Mouse (Mus musculus): ENCODE results near the gene Rpl6. TPM values are rescaled to one million over a fixed set of nuclear protein-coding genes. Genes with fewer than 3 reads are reported as not detected.

Rpl6 gene
- 373 and 397 TPM in 2 replicates for polyA plus RNA-seq (2015; fragmentation: Nextera tagmentation; extraction: Ambion mirVana)

- no peaks in the 10 kb centered on the region for H3K9me3 ChIP-seq (ENCODE audit: low read length)
- peaks cover 21% of the 10 kb centered on the region for H3K36me3 ChIP-seq (ENCODE audit: insufficient read depth, low read length)
- H3K27ac ChIP-seq (ENCODE audit: low read length) = peak within 1 kb of the TSS; percentile 81
- H3K27me3 ChIP-seq (replicated peaks; ENCODE audit: insufficient read depth, low read length) = no peaks in the 10 kb centered on the region
- H3K9ac ChIP-seq (replicated peaks; ENCODE audit: low read depth) = peak within 1 kb of the TSS; percentile 99
- 2% methylated on average over 52 of the region's 52 CpGs for WGBS
- DNase-seq (ENCODE audit: low spot score) (peak; percentile 96), ATAC-seq (peak; percentile 97)
- peak within 1 kb of the TSS; percentile 80 for H3K4me2 ChIP-seq (replicated peaks; ENCODE audit: low read depth, low read length)
- H3K4me3 ChIP-seq (ENCODE audit: low read depth, low read length) = peak within 1 kb of the TSS; percentile 93
- H3K4me1 ChIP-seq (ENCODE audit: insufficient read depth, low read depth, low read length) = 0 out of 2 replicates have a peak, but pooled peaks cover 7% of the 10 kb centered on the region
- TF ChIP-seq EP300 (IDR thresholded peaks at IDR 0.05) (0 out of 2 replicates have a peak, but pooled peaks have one; percentile 18), CTCF (IDR thresholded peaks at IDR 0.05) (no peak)
These were observed at the start of gene Rpl6 for GRCm38 (mm10) chr5:121204132-121205089. Gene Rpl6, plus strand, starts transcription at chr5:121204481.

DNA sequence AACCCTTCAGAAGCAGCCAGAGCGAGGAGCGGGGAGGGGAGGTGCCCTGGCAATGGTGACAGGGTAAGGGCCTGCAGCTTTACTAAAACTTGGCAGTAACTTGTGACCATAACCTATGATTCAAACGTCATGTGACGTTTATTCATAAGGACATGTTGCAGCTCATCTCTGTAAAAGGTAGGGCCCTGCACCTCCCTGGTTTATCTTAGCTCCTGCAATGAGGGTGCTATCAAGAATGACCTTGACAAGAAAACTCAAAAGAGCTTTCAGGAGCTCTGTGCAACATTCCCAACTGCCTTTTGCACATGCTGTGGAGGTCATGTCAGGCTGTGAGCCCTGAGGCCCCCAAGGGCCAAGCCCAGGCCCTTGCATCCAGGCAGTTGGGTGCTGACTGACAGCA is 48.2 kb upstream of the Rpl6 start:
- H3K4me3 ChIP-seq (ENCODE audit: low read depth, low read length) = no peak overlapping the region
- WGBS = 93% methylated on average over 4 of the region's 4 CpGs
- DNase-seq (ENCODE audit: low spot score) = no peak
- H3K27ac ChIP-seq (ENCODE audit: low read length) = no peak overlapping the region
- H3K4me2 ChIP-seq (replicated peaks; ENCODE audit: low read depth, low read length) = no peak overlapping the region
- no peaks in the 10 kb centered on the region for H3K9me3 ChIP-seq (ENCODE audit: low read length)
- no peaks in the 10 kb centered on the region for H3K4me1 ChIP-seq (ENCODE audit: insufficient read depth, low read depth, low read length)
- H3K27me3 ChIP-seq (replicated peaks; ENCODE audit: insufficient read depth, low read length) = no peaks in the 10 kb centered on the region
- no peak for ATAC-seq
- peaks cover 14% of the 10 kb centered on the region for H3K36me3 ChIP-seq (ENCODE audit: insufficient read depth, low read length)
- no peak overlapping the region for H3K9ac ChIP-seq (replicated peaks; ENCODE audit: low read depth)
- TF ChIP-seq EP300 (IDR thresholded peaks at IDR 0.05) = no peak
- TF ChIP-seq CTCF (IDR thresholded peaks at IDR 0.05) = no peak

DNA sequence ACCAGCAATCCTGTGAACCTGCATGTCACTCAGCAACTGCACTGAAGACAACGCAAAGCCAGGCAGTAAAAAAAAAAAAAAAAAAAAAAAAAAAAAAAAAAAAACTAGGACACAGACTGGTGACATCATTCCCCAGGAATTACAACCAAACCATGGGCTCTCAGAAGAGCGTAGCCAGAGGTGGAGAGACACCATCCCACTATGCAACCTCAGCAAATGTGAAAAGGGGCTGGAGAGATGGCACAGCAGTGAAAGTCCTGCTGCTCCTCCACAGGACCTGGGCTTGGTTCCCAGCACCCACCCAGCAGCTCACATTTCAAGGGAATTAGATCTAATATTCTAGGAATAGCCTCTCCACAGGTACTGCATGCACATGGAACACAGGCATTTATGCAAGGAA is 47.3 kb upstream of the Rpl6 start:
- Histone ChIP-seq H3K9me3 (ENCODE audit: low read length) (no peaks in the 10 kb centered on the region), H3K4me2 (replicated peaks; ENCODE audit: low read depth, low read length) (no peak overlapping the region), H3K4me3 (ENCODE audit: low read depth, low read length) (no peak overlapping the region), H3K27me3 (replicated peaks; ENCODE audit: insufficient read depth, low read length) (no peaks in the 10 kb centered on the region), H3K27ac (ENCODE audit: low read length) (no peak overlapping the region), H3K4me1 (ENCODE audit: insufficient read depth, low read depth, low read length) (no peaks in the 10 kb centered on the region), H3K36me3 (ENCODE audit: insufficient read depth, low read length) (peaks cover 16% of the 10 kb centered on the region), H3K9ac (replicated peaks; ENCODE audit: low read depth) (no peak overlapping the region)
- WGBS = 42% methylated on average over 2 of the region's 2 CpGs
- no peak for ATAC-seq
- DNase-seq (ENCODE audit: low spot score) = no peak
- TF ChIP-seq CTCF (IDR thresholded peaks at IDR 0.05) (no peak), EP300 (IDR thresholded peaks at IDR 0.05) (no peak)

DNA sequence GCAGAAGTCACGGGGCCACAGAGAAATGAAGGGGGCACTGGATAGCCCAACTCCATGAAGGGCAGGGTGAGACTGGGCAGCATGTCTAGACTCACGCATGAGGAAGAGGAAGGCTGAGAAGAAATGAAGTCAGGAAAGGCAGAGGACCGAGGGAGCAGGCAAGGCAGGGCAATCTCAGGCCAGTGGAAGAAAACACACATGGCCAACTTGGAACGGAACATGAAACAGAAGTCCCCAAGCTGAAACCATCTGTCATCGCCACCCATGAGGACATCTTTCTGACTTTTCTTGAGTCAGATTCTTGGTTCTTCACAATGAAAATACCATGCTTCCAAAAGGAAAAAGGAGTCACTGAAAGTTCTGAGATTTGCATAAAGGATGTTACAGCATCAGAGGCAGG is 46.8 kb upstream of the Rpl6 start:
- H3K9ac ChIP-seq (replicated peaks; ENCODE audit: low read depth) = no peak overlapping the region
- WGBS = 94% methylated on average over 5 of the region's 5 CpGs
- H3K27ac ChIP-seq (ENCODE audit: low read length) = no peak overlapping the region
- no peaks in the 10 kb centered on the region for H3K4me1 ChIP-seq (ENCODE audit: insufficient read depth, low read depth, low read length)
- no peak overlapping the region for H3K4me3 ChIP-seq (ENCODE audit: low read depth, low read length)
- no peak overlapping the region for H3K4me2 ChIP-seq (replicated peaks; ENCODE audit: low read depth, low read length)
- peaks cover 17% of the 10 kb centered on the region for H3K36me3 ChIP-seq (ENCODE audit: insufficient read depth, low read length)
- TF ChIP-seq EP300 (IDR thresholded peaks at IDR 0.05) (no peak), CTCF (IDR thresholded peaks at IDR 0.05) (no peak)
- no peaks in the 10 kb centered on the region for H3K27me3 ChIP-seq (replicated peaks; ENCODE audit: insufficient read depth, low read length)
- no peak for DNase-seq (ENCODE audit: low spot score)
- ATAC-seq = no peak
- no peaks in the 10 kb centered on the region for H3K9me3 ChIP-seq (ENCODE audit: low read length)

DNA sequence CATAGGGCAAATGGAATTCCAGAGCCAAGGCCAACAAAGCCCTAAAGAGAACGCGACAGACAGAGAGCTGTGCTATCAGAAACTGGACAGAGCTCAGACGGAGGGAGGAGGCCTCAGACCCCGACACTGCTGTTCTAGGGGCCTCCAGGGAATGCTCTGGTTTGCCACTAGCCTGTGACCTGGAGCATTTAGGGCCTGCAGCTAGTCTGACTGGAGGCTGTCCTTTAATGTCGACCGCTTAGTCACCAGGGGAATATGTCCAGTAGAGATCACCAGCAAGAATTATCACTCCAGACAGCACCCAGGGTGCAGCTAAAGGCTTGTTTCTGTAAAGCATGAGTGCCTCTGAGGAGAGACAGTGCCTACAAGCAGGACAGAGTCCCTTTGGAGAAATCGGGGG is 45.3 kb upstream of the Rpl6 start:
- Histone ChIP-seq H3K9ac (replicated peaks; ENCODE audit: low read depth) (no peak overlapping the region), H3K4me2 (replicated peaks; ENCODE audit: low read depth, low read length) (no peak overlapping the region), H3K9me3 (ENCODE audit: low read length) (no peaks in the 10 kb centered on the region), H3K4me1 (ENCODE audit: insufficient read depth, low read depth, low read length) (no peaks in the 10 kb centered on the region), H3K27ac (ENCODE audit: low read length) (no peak overlapping the region), H3K27me3 (replicated peaks; ENCODE audit: insufficient read depth, low read length) (no peaks in the 10 kb centered on the region), H3K36me3 (ENCODE audit: insufficient read depth, low read length) (peaks cover 11% of the 10 kb centered on the region), H3K4me3 (ENCODE audit: low read depth, low read length) (no peak overlapping the region)
- WGBS = 89% methylated on average over 7 of the region's 7 CpGs
- DNase-seq (ENCODE audit: low spot score) (no peak), ATAC-seq (no peak)
- TF ChIP-seq EP300 (IDR thresholded peaks at IDR 0.05) (no peak), CTCF (IDR thresholded peaks at IDR 0.05) (no peak)

- Histone ChIP-seq H3K27ac (ENCODE audit: low read length) (no peak overlapping the region), H3K9ac (replicated peaks; ENCODE audit: low read depth) (no peak overlapping the region), H3K4me1 (ENCODE audit: insufficient read depth, low read depth, low read length) (no peaks in the 10 kb centered on the region), H3K27me3 (replicated peaks; ENCODE audit: insufficient read depth, low read length) (no peaks in the 10 kb centered on the region), H3K9me3 (ENCODE audit: low read length) (no peaks in the 10 kb centered on the region), H3K4me2 (replicated peaks; ENCODE audit: low read depth, low read length) (no peak overlapping the region), H3K4me3 (ENCODE audit: low read depth, low read length) (no peak overlapping the region), H3K36me3 (ENCODE audit: insufficient read depth, low read length) (peaks cover 19% of the 10 kb centered on the region)
- DNase-seq (ENCODE audit: low spot score) (no peak), ATAC-seq (no peak)
- WGBS = 84% methylated on average over 5 of the region's 5 CpGs
- TF ChIP-seq EP300 (IDR thresholded peaks at IDR 0.05) (no peak), CTCF (IDR thresholded peaks at IDR 0.05) (no peak)
These were observed 42.0 kb upstream of the Rpl6 start for GRCm38 (mm10) chr5:121162285-121162684.
